Mouse (Mus musculus) neural tube, embryonic 11.5 days (tissue): ENCODE measurements around the gene 1700001J03Rik. TPM values are rescaled to one million over a fixed set of nuclear protein-coding genes. Genes with fewer than 3 reads are reported as not detected.
"Not testable (repeated sequence)": the region's sequence is repeated elsewhere in the genome, so short reads cannot be mapped to it uniquely, and the experiment has no call there.

Source experiments
- ATAC-seq: fragments of 200-750 bp; cut with Nextera tagmentation; 2 replicates; pipeline ENCODE4 v1.8.0; 2017; ENCODE audit warnings: moderate number of reproducible peaks, mild to moderate bottlenecking, moderate TSS enrichment, moderate library complexity; ENCODE audit not compliant: insufficient read depth, low FRiP score, low TSS enrichment
- DNase-seq: peaks from one replicate; pipeline ENCODE4 v3.0.0-alpha.2; 2015; ENCODE audit warnings: low spot score
- H3K27ac ChIP-seq: fragments of 300-500 bp; sonication (generic); 2 replicates; pipeline ENCODE4 v1.5.1; 2014; ENCODE audit warnings: low read depth, mild to moderate bottlenecking, low read length
- H3K27me3 ChIP-seq: fragments of 300-500 bp; sonication (generic); 2 replicates; pipeline ENCODE4 v1.6.1; 2014; ENCODE audit warnings: mild to moderate bottlenecking, low read length, mixed read lengths; ENCODE audit not compliant: control insufficient read depth, insufficient read depth
- H3K36me3 ChIP-seq: fragments of 300-500 bp; sonication (generic); 2 replicates; pipeline ENCODE4 v1.6.1; 2014; ENCODE audit warnings: mild to moderate bottlenecking, low read length, moderate library complexity, mixed read lengths; ENCODE audit not compliant: control insufficient read depth, insufficient read depth
- H3K4me1 ChIP-seq: fragments of 300-500 bp; sonication (generic); 2 replicates; pipeline ENCODE4 v1.6.1; 2014; ENCODE audit warnings: low read length, mixed read lengths; ENCODE audit not compliant: control insufficient read depth, insufficient read depth
- H3K4me2 ChIP-seq: fragments of 300-500 bp; sonication (generic); 2 replicates; pipeline ENCODE4 v1.6.1; 2014; ENCODE audit warnings: low read depth, mild to moderate bottlenecking, moderate library complexity
- H3K4me3 ChIP-seq: fragments of 300-500 bp; sonication (generic); 2 replicates; pipeline ENCODE4 v1.5.1; 2014; ENCODE audit warnings: low read depth, low read length
- H3K9ac ChIP-seq: fragments of 300-500 bp; sonication (generic); 2 replicates; pipeline ENCODE4 v1.6.1; 2014; ENCODE audit warnings: mild to moderate bottlenecking, low read length
- H3K9me3 ChIP-seq: fragments of 300-500 bp; sonication (generic); 2 replicates; pipeline ENCODE4 v1.6.1; 2016; ENCODE audit warnings: low read length; ENCODE audit not compliant: control insufficient read depth
- WGBS: fragments of 180-500 bp; shearing (Covaris S2); extraction: QIAGEN DNeasy Blood & Tissue Kit; methylation state at CpG from one replicate; pipeline ENCODE4 v1.1.7; 2014; 5-methylcytosine and 5-hydroxymethylcytosine counted together
- polyA plus RNA-seq: library from polyadenylated mRNA; unstranded; fragments of >200 nt; fragmentation: Nextera tagmentation; extraction: Ambion mirVana; gene quantifications from 2 replicates; pipeline ENCODE4 v1.2.1, GENCODE M21; 2014

1700001J03Rik gene
- not detected in 2 replicates for polyA plus RNA-seq

GRCm38 (mm10) chr5:146185204-146185603 lies at the start of gene 1700001J03Rik:
TSS of gene 1700001J03Rik (minus strand) at chr5:146185304.
- not testable (repeated sequence) for H3K9me3 ChIP-seq, H3K9ac ChIP-seq, H3K27me3 ChIP-seq, H3K27ac ChIP-seq, H3K4me3 ChIP-seq, DNase-seq, H3K36me3 ChIP-seq, H3K4me2 ChIP-seq, H3K4me1 ChIP-seq, ATAC-seq
- WGBS: 81% methylated on average over 4 of the region's 4 CpGs

GRCm38 (mm10) chr5:146234336-146234735 lies 49.2 kb upstream of the 1700001J03Rik start:
- WGBS: 91% methylated on average over 1 of the region's 1 CpGs
- Histone ChIP-seq H3K36me3 (no peaks in the 10 kb centered on the region), H3K27me3 (no peaks in the 10 kb centered on the region), H3K4me3 (no peak overlapping the region), H3K27ac (no peak overlapping the region), H3K9me3 (no peaks in the 10 kb centered on the region), H3K4me2 (no peak overlapping the region), H3K9ac (no peak overlapping the region), H3K4me1 (peaks cover 5% of the 10 kb centered on the region; the same call in 1 of the 2 replicates)
- ATAC-seq: no peak
- no peak for DNase-seq

GRCm38 (mm10) chr5:146232816-146233215 lies 47.7 kb upstream of the 1700001J03Rik start:
- DNase-seq (no peak), ATAC-seq (no peak)
- no peak overlapping the region for H3K27ac ChIP-seq
- WGBS: 80% methylated on average over 11 of the region's 11 CpGs
- H3K9me3 ChIP-seq: no peaks in the 10 kb centered on the region
- H3K27me3 ChIP-seq: no peaks in the 10 kb centered on the region
- no peaks in the 10 kb centered on the region for H3K36me3 ChIP-seq
- peak overlapping the region; percentile 8; the same call in 1 of the 2 replicates for H3K4me3 ChIP-seq
- peaks cover 5% of the 10 kb centered on the region; the same call in 1 of the 2 replicates for H3K4me1 ChIP-seq
- 0 out of 2 replicates have a peak overlapping the region, but pooled peaks have one; percentile 7 for H3K9ac ChIP-seq
- peak overlapping the region; percentile 54 for H3K4me2 ChIP-seq

GRCm38 (mm10) chr5:146232056-146232675 lies 47.1 kb upstream of the 1700001J03Rik start:
- WGBS: 49% methylated on average over 6 of the region's 6 CpGs
- Histone ChIP-seq H3K27me3 (no peaks in the 10 kb centered on the region), H3K27ac (no peak overlapping the region), H3K4me1 (peaks cover 5% of the 10 kb centered on the region; the same call in 1 of the 2 replicates), H3K9me3 (no peaks in the 10 kb centered on the region), H3K36me3 (no peaks in the 10 kb centered on the region), H3K4me2 (peak overlapping the region; percentile 54), H3K4me3 (peak overlapping the region; percentile 89), H3K9ac (peak overlapping the region; percentile 83)
- no peak for DNase-seq
- ATAC-seq: no peak

GRCm38 (mm10) chr5:146231655-146231996 lies 46.5 kb upstream of the 1700001J03Rik start:
- ATAC-seq (peak; percentile 27), DNase-seq (no peak)
- H3K27ac ChIP-seq: peak overlapping the region; percentile 95
- no peaks in the 10 kb centered on the region for H3K9me3 ChIP-seq
- peak overlapping the region; percentile 89 for H3K4me3 ChIP-seq
- H3K27me3 ChIP-seq: no peaks in the 10 kb centered on the region
- H3K36me3 ChIP-seq: no peaks in the 10 kb centered on the region
- peak overlapping the region; percentile 54 for H3K4me2 ChIP-seq
- under 1% methylated on average over 19 of the region's 19 CpGs for WGBS
- peaks cover 5% of the 10 kb centered on the region; the same call in 1 of the 2 replicates for H3K4me1 ChIP-seq
- H3K9ac ChIP-seq: peak overlapping the region; percentile 83

- Histone ChIP-seq H3K27ac (peak within 1 kb of the TSS; percentile 95), H3K4me3 (peak within 1 kb of the TSS; percentile 89), H3K36me3 (no peaks in the 10 kb centered on the region), H3K27me3 (no peaks in the 10 kb centered on the region), H3K9ac (peak within 1 kb of the TSS; percentile 83), H3K4me2 (peak within 1 kb of the TSS; percentile 54), H3K9me3 (no peaks in the 10 kb centered on the region), H3K4me1 (peaks cover 5% of the 10 kb centered on the region; the same call in 1 of the 2 replicates)
- WGBS: under 1% methylated on average over 70 of the region's 102 CpGs
- ATAC-seq (peak; percentile 86), DNase-seq (peak; percentile 96)
Measured at GRCm38 (mm10) chr5:146230864-146231654, 46.0 kb upstream of the 1700001J03Rik start, which contains the start of gene Cdk8. TSS of gene Cdk8 (plus strand) at chr5:146231230.

- Histone ChIP-seq H3K36me3 (no peaks in the 10 kb centered on the region), H3K4me2 (peak overlapping the region; percentile 54), H3K27me3 (no peaks in the 10 kb centered on the region), H3K4me3 (peak overlapping the region; percentile 89), H3K4me1 (peaks cover 5% of the 10 kb centered on the region; the same call in 1 of the 2 replicates), H3K9ac (peak overlapping the region; percentile 83), H3K27ac (peak overlapping the region; percentile 95; the same call in 1 of the 2 replicates), H3K9me3 (no peaks in the 10 kb centered on the region)
- WGBS: 68% methylated on average over 15 of the region's 17 CpGs
- ATAC-seq: no peak
- no peak for DNase-seq
Measured at GRCm38 (mm10) chr5:146229869-146230650, 45.0 kb upstream of the 1700001J03Rik start.

GRCm38 (mm10) chr5:146227496-146227895 lies 42.4 kb upstream of the 1700001J03Rik start:
- DNase-seq (no peak), ATAC-seq (no peak)
- H3K27me3 ChIP-seq: no peaks in the 10 kb centered on the region
- H3K27ac ChIP-seq: no peak overlapping the region
- H3K4me1 ChIP-seq: 0 out of 2 replicates have a peak, but pooled peaks cover 2% of the 10 kb centered on the region
- H3K9me3 ChIP-seq: no peaks in the 10 kb centered on the region
- no peaks in the 10 kb centered on the region for H3K36me3 ChIP-seq
- 88% methylated on average over 8 of the region's 8 CpGs for WGBS
- H3K4me3 ChIP-seq: no peak overlapping the region
- no peak overlapping the region for H3K4me2 ChIP-seq
- H3K9ac ChIP-seq: no peak overlapping the region
